Mouse (Mus musculus): ENCODE results near the gene Ak6. TPM values are rescaled to one million over a fixed set of nuclear protein-coding genes. Genes with fewer than 3 reads are reported as not detected.

Ak6 gene
- total RNA-seq (2023; ENCODE audit: inconsistent age), result 96.5 to 119 TPM (median 106 TPM) in 4 replicates

GRCm38 (mm10) chr13:100650550-100651438, at the start of gene Ak6, which contains the start of gene Rad17:
Gene Ak6, plus strand, starts transcription at chr13:100650979.
Gene Rad17, minus strand, starts transcription at chr13:100651051.

GRCm38 (mm10) chr13:100616181-100617087, 34.3 kb upstream of the Ak6 start, which contains the start of gene Marveld2:
Gene Marveld2, minus strand, starts transcription at chr13:100616971.

GRCm38 (mm10) chr13:100651439-100652186, 834 bp downstream of the Ak6 start, which contains the start of gene Taf9:
Gene Taf9, plus strand, starts transcription at chr13:100651579.

GRCm38 (mm10) chr13:100669291-100670022, 18.7 kb downstream of the Ak6 start, which contains the start of gene Ccdc125:
Gene Ccdc125, plus strand, starts transcription at chr13:100669717.

Other genes with a start within 250 kb of the Ak6 start
- gene Naip1, start 198.1 kb upstream of the Ak6 start, total RNA-seq (2023; ENCODE audit: inconsistent age), result 0.13 TPM in 1 of 4 replicates, not detected in the others
- 54.9 to 63.3 TPM (median 57.4 TPM) in 4 replicates for gene Gtf2h2, start 158.4 kb upstream of the Ak6 start, total RNA-seq (2023; ENCODE audit: inconsistent age)
- gene Ocln, start 98.3 kb upstream of the Ak6 start, total RNA-seq (2023; ENCODE audit: inconsistent age), result not detected in 4 replicates
- 9.7 to 12.1 TPM (median 10.1 TPM) in 4 replicates for gene Marveld2, start 34.0 kb upstream of the Ak6 start, total RNA-seq (2023; ENCODE audit: inconsistent age)
- gene Rad17, start 72 bp downstream of the Ak6 start, total RNA-seq (2023; ENCODE audit: inconsistent age), result 30.7 to 32.7 TPM (median 31.6 TPM) in 4 replicates
- 17.8 to 21.4 TPM (median 19.4 TPM) in 4 replicates for gene Taf9, start 600 bp downstream of the Ak6 start, total RNA-seq (2023; ENCODE audit: inconsistent age)
- gene Ccdc125, start 18.7 kb downstream of the Ak6 start, total RNA-seq (2023; ENCODE audit: inconsistent age), result 12.4 to 14.3 TPM (median 12.9 TPM) in 4 replicates
- gene Cdk7, start 80.0 kb downstream of the Ak6 start, total RNA-seq (2023; ENCODE audit: inconsistent age), result 33.5 to 40.8 TPM (median 37.2 TPM) in 4 replicates
- 24.3 to 28.0 TPM (median 26.8 TPM) in 4 replicates for gene Mrps36, start 93.7 kb downstream of the Ak6 start, total RNA-seq (2023; ENCODE audit: inconsistent age)
- gene Cenph, start 124.9 kb downstream of the Ak6 start, total RNA-seq (2023; ENCODE audit: inconsistent age), result 1.3 to 2.9 TPM (median 1.8 TPM) in 4 replicates
- gene Ccnb1, start 135.6 kb downstream of the Ak6 start, total RNA-seq (2023; ENCODE audit: inconsistent age), result 4.3 to 8.4 TPM (median 6.1 TPM) in 4 replicates
- gene Slc30a5, start 182.4 kb downstream of the Ak6 start, total RNA-seq (2023; ENCODE audit: inconsistent age), result 91.7 to 105 TPM (median 95.9 TPM) in 4 replicates

All from B cell, adult (primary cell).